Mouse (Mus musculus): Measurements from ENCODE around the gene Snd1. TPM values are rescaled to one million over a fixed set of nuclear protein-coding genes. Genes with fewer than 3 reads are reported as not detected.

The Snd1 gene
- polyA plus RNA-seq, 1 experiment from 2014 or later, result 120 TPM

- peaks cover 35% of the 10 kb centered on the region for H3K27me3 ChIP-seq (ENCODE audit: control insufficient read depth, insufficient read depth, low read length)
- 90% methylated on average over 1 of the region's 1 CpGs for WGBS
- H3K4me3 ChIP-seq (ENCODE audit: low read depth, low read length), result no peak overlapping the region
- ATAC-seq (ENCODE audit: insufficient number of reproducible peaks, low FRiP score, low TSS enrichment, low read depth) (no peak), DNase-seq (ENCODE audit: low spot score) (no peak)
- H3K27ac ChIP-seq (replicated peaks; ENCODE audit: low read depth, low read length), result no peak overlapping the region
- no peaks in the 10 kb centered on the region for H3K9me3 ChIP-seq (ENCODE audit: control insufficient read depth, low read length)
- H3K9ac ChIP-seq (ENCODE audit: low read length), result no peak overlapping the region
- H3K36me3 ChIP-seq (ENCODE audit: control insufficient read depth, insufficient read depth, low read length), result no peaks in the 10 kb centered on the region
- H3K4me1 ChIP-seq (ENCODE audit: control insufficient read depth, insufficient read depth, low read length), result peaks cover 10% of the 10 kb centered on the region
- H3K4me2 ChIP-seq (ENCODE audit: low read depth, severe bottlenecking), result no peak overlapping the region
These were observed 507.9 kb downstream of the Snd1 start for GRCm38 (mm10) chr6:28982817-28983216.

Other genes with a start within 250 kb of the Snd1 start
- 12.5 and 14.6 TPM in 2 replicates for gene Zfp800, start 77.1 kb upstream of the Snd1 start, polyA plus RNA-seq (2014; fragmentation: Nextera tagmentation; extraction: Ambion mirVana)
- gene Arf5, start 51.6 kb upstream of the Snd1 start, polyA plus RNA-seq (2014; fragmentation: Nextera tagmentation; extraction: Ambion mirVana), result 302 and 320 TPM in 2 replicates
- not detected in 2 replicates for gene Fscn3, start 47.4 kb upstream of the Snd1 start, polyA plus RNA-seq (2014; fragmentation: Nextera tagmentation; extraction: Ambion mirVana)
- gene Gcc1, start 46.7 kb upstream of the Snd1 start, polyA plus RNA-seq (2014; fragmentation: Nextera tagmentation; extraction: Ambion mirVana), result 7.3 and 8.0 TPM in 2 replicates
- not detected in 2 replicates for gene Pax4, start 25.8 kb upstream of the Snd1 start, polyA plus RNA-seq (2014; fragmentation: Nextera tagmentation; extraction: Ambion mirVana)